Mouse (Mus musculus): ENCODE data around the gene Sp2.

Sp2 gene

DNA sequence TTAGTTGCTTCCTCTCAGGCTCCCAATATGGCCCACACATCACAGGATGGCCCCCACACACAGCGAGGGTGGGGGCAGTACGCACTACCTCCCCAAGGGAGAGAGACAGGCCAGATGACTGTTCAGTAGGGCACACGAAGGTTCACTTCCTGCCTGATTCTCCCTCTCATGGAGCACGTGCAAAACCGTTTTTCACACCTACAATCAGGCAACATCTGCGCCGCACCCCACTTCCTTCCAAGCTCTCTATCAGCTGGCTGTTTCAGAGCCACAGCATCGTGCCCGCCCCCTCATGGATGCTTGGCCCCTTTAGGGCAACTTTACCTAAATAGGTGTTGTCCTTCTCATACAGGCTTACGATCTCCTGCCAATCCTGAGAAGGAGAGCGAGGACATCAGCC, 70.1 kb downstream of the Sp2 start:
- ATAC-seq (ENCODE audit: low TSS enrichment) = no peak

DNA sequence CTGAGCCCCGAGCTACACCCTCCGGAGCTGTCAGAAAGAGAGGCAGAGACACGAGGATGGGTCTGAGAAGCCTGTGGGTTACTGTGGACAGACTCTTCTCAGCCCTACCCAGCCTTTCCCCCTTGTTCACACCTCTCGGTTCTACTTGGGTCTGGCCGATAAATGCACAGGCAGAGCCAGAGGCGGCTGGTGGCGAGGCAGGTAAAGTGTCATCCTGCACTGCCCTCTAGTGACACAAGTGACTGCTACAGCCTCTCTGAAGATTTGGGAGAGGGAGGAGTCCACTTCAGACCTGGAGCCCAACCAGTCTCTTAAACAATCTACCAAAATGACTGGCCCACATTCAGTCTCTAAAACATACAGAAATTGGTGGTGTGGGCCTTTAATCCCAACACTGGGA, 72.8 kb downstream of the Sp2 start:
- ATAC-seq (ENCODE audit: low TSS enrichment) = peak; percentile 92

DNA sequence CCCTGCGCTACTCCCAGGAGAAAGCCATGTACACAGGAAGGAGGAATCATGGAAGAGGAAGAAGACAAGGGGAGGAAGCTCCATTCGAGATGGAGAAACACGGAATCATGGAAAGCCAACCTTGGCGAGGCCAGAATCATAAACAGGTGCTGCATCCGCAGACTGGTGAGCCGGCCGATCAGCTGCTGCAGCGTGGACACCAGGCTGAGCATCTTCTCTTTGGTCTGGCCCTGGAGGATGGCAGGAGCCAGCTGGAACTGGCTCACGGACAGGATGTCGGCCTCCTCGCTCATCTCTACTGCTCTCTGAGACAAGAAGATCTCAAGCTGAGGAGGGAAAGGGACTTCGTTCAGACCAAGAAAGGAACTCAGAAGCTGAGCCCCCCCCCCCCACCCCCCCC, 74.2 kb downstream of the Sp2 start:
- ATAC-seq (ENCODE audit: low TSS enrichment) = no peak

DNA sequence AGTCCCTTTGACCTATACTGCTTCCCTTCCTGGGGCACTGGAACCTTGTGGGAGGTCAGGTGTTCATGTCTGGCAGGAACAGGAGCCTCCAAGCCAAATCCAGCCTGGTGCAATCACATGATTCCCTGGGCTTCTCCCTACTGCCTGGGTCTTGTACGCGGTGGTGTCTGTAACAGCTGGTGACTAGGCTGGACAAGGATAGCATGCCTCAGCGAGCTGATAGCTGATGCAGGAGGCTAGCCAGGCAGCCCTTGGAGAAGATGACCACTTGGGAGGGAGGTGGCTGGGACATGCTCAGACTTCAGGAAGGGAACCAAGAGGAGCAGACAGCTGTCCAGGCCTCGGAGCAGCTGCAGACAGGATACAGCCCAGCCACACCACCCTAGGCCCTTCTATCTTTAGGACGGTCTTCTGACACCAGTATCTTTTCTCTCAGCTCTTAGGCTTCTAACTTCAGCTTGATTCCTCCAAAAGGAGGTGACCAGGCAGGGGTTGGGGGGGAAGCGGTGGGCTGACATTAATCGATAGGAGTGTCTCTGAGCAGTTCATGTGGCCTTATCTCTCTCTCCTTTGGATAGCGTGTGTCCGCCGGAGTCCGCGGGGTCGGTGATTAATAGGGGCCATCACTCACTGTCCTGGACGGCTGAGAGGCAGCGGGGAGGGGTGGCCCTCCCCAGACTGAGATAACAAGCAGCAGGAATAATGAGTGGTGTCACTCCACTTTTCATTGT, 76.2 kb downstream of the Sp2 start:
- no peak for ATAC-seq (ENCODE audit: low TSS enrichment)
